ENCODE assay signal across 32 mouse cellular contexts in genomic region chr7:110226484-110226883, GRCm38 (mm10).
"Had no signal": no experiment of that assay in that cellular context is flagged by ENCODE, and none has a peak within 500 bp of the region (broad histone marks: within the 10 kb centered on the region; RNA-seq: fewer than 3 reads in every experiment).

No protein-coding gene starts in this region.

- H3K9ac ChIP-seq: heart, embryonic 12.5 days; heart, embryonic 13.5 days; heart, embryonic 15.5 days; hindbrain, embryonic 12.5 days; hindbrain, embryonic 13.5 days; hindbrain, embryonic 14.5 days; hindbrain, embryonic 15.5 days; intestine, embryonic 15.5 days; kidney, embryonic 15.5 days had no signal

- H3K4me3 ChIP-seq: heart, embryonic 10.5 days; heart, embryonic 12.5 days; heart, embryonic 13.5 days; heart, embryonic 15.5 days; hindbrain, embryonic 10.5 days; hindbrain, embryonic 12.5 days; hindbrain, embryonic 13.5 days; hindbrain, embryonic 15.5 days; intestine, embryonic 15.5 days; kidney, embryonic 15.5 days; layer of hippocampus, adult 2 months; left cerebral cortex, adult 2 months had no signal

- H3K27ac ChIP-seq: heart, embryonic 10.5 days; heart, embryonic 13.5 days; heart, embryonic 15.5 days; hindbrain, embryonic 10.5 days; hindbrain, embryonic 12.5 days; hindbrain, embryonic 13.5 days; hindbrain, embryonic 14.5 days; hindbrain, embryonic 15.5 days; hindbrain, postnatal 0 days; intestine, embryonic 15.5 days; kidney, embryonic 15.5 days; kidney, postnatal 0 days; layer of hippocampus, adult 2 months; left cerebral cortex, adult 2 months had no signal

- H3K27me3 ChIP-seq: heart, embryonic 12.5 days; heart, embryonic 13.5 days; heart, embryonic 15.5 days; hindbrain, embryonic 12.5 days; hindbrain, embryonic 15.5 days; intestine, embryonic 15.5 days; kidney, embryonic 15.5 days had no signal

- DNase-seq: heart, postnatal 10 days; heart, postnatal 14 days; heart, postnatal 36 days; heart, postnatal 4 days; kidney, adult 11 months; kidney, adult 18-20 months; kidney, adult 2 months; kidney, adult 8-10 months; kidney, adult 9 months; kidney, postnatal 10 days; kidney, postnatal 14 days; kidney, postnatal 25 days; kidney, postnatal 36 days; kidney, postnatal 4 days; layer of hippocampus, adult 9-11 months; layer of hippocampus, postnatal 36 days had no signal

- H3K9me3 ChIP-seq: heart, embryonic 10.5 days; heart, embryonic 13.5 days; heart, embryonic 15.5 days; hindbrain, embryonic 10.5 days; hindbrain, embryonic 12.5 days; hindbrain, embryonic 13.5 days; hindbrain, embryonic 15.5 days; intestine, embryonic 15.5 days; kidney, embryonic 15.5 days had no signal

- H3K4me2 ChIP-seq: heart, embryonic 11.5 days; heart, embryonic 12.5 days; heart, embryonic 13.5 days; heart, embryonic 15.5 days; hindbrain, embryonic 12.5 days; hindbrain, embryonic 13.5 days; hindbrain, embryonic 14.5 days; hindbrain, embryonic 15.5 days; intestine, embryonic 15.5 days; kidney, embryonic 15.5 days had no signal

- H3K36me3 ChIP-seq: hindbrain, embryonic 12.5 days; hindbrain, embryonic 13.5 days; hindbrain, embryonic 15.5 days had no signal
